In the genomic region with DNA sequence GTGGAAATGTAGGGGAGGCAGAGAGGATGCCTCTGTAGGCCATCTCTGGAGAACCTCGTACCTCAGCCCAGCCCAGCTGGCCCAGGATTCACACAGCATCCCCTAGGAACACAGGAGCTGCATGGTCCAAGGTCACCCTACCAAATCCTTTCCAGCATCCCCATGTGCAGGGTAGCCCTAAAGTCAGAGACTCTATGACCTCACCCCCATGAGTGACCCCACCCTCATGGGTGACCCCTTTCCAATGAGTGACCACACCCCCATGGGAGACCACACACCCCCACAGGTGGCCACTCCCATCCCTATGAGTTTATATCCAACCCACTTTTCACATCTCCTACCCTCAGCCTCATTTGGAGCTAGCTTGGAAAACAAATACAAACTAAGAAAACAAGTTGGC, we compare ENCODE assay signal across 23 mouse cellular contexts. TPM values are rescaled to one million over a fixed set of nuclear protein-coding genes. Genes with fewer than 3 reads are reported as not detected.
DNase-seq lines count a peak whose midpoint lies in the region; ATAC-seq and TF ChIP-seq lines count a peak whose summit lies in the region.
"Had no signal": no experiment of that assay in that cellular context is flagged by ENCODE, and none has a peak within 500 bp of the region (broad histone marks: within the 10 kb centered on the region; RNA-seq: fewer than 3 reads in every experiment).

No protein-coding gene starts in this region.

- TF ChIP-seq CTCF in layer of hippocampus, adult 2 months (conservative IDR thresholded peaks at IDR 0.05): no peak

- H3K4me2 ChIP-seq in forebrain, embryonic 15.5 days (replicated peaks): no peak overlapping the region
- H3K4me2 ChIP-seq in forebrain, embryonic 12.5 days: no peak overlapping the region
- H3K4me2 ChIP-seq: embryonic facial prominence, embryonic 13.5 days; heart, embryonic 15.5 days; limb, embryonic 12.5 days; liver, embryonic 11.5 days; midbrain, embryonic 12.5 days; neural tube, embryonic 13.5 days had no signal

- no peaks in the 10 kb centered on the region for H3K27me3 ChIP-seq in forebrain, embryonic 15.5 days
- no peaks in the 10 kb centered on the region for H3K27me3 ChIP-seq in forebrain, embryonic 12.5 days
- no peaks in the 10 kb centered on the region for H3K27me3 ChIP-seq in heart, embryonic 10.5 days (ENCODE audit: insufficient read depth, poor library complexity, severe bottlenecking)
- H3K27me3 ChIP-seq: embryonic facial prominence, embryonic 13.5 days; heart, embryonic 15.5 days; limb, embryonic 12.5 days; midbrain, embryonic 12.5 days; neural tube, embryonic 13.5 days had no signal

- peaks cover 76% of the 10 kb centered on the region for H3K4me1 ChIP-seq in forebrain, embryonic 15.5 days
- peaks cover 76% of the 10 kb centered on the region for H3K4me1 ChIP-seq in forebrain, embryonic 12.5 days
- peaks cover 92% of the 10 kb centered on the region for H3K4me1 ChIP-seq in heart, embryonic 10.5 days

- no peak overlapping the region for H3K9ac ChIP-seq in forebrain, embryonic 15.5 days (replicated peaks)
- no peak overlapping the region for H3K9ac ChIP-seq in forebrain, embryonic 12.5 days
- H3K9ac ChIP-seq: embryonic facial prominence, embryonic 13.5 days; heart, embryonic 15.5 days; limb, embryonic 12.5 days; liver, postnatal 0 days; midbrain, embryonic 12.5 days; neural tube, embryonic 13.5 days had no signal

- no peak for ATAC-seq in forebrain, embryonic 15.5 days (replicated peaks)
- ATAC-seq in forebrain, embryonic 12.5 days (ENCODE audit: low FRiP score): no peak
- ATAC-seq: CD4-positive, CD25-positive, alpha-beta regulatory T cell, adult 4 months; inflammation-experienced regulatory T-cells, adult 6 months; liver, postnatal 0 days had no signal

- no peaks in the 10 kb centered on the region for H3K9me3 ChIP-seq in forebrain, embryonic 15.5 days
- H3K9me3 ChIP-seq in forebrain, embryonic 12.5 days: no peaks in the 10 kb centered on the region
- H3K9me3 ChIP-seq in heart, embryonic 10.5 days: no peaks in the 10 kb centered on the region
- H3K9me3 ChIP-seq: embryonic facial prominence, embryonic 13.5 days; heart, embryonic 15.5 days; limb, embryonic 12.5 days; midbrain, embryonic 12.5 days; neural tube, embryonic 13.5 days had no signal

- no peak for DNase-seq in heart, embryonic 10.5 days (ENCODE audit: low spot score)
- no peak for DNase-seq in heart, postnatal 10 days
- no peak for DNase-seq in layer of hippocampus, adult 2 months (ENCODE audit: low spot score in 2 of 2)
- no peak for DNase-seq in layer of hippocampus, adult 8-10 months (ENCODE audit: low spot score in 2 of 2)
- DNase-seq: cerebellum, adult 11 months; gastrocnemius, postnatal 25 days; kidney, adult 11 months; kidney, postnatal 14 days; liver, postnatal 0 days; lung, postnatal 36 days; right cerebral cortex, postnatal 4 days; thymus, postnatal 14 days had no signal

- 94% methylated on average over 1 of the region's 1 CpGs for WGBS in forebrain, embryonic 15.5 days
- 95% methylated on average over 1 of the region's 1 CpGs for WGBS in forebrain, embryonic 12.5 days
- 83% methylated on average over 1 of the region's 1 CpGs for WGBS in heart, embryonic 10.5 days

- H3K27ac ChIP-seq in forebrain, embryonic 15.5 days (replicated peaks): 0 out of 2 replicates have a peak overlapping the region, but pooled peaks have one; percentile 78
- H3K27ac ChIP-seq in forebrain, embryonic 12.5 days: no peak overlapping the region
- peak overlapping the region; percentile 43; the same call in 1 of the 2 replicates for H3K27ac ChIP-seq in heart, embryonic 10.5 days
- peak overlapping the region; percentile 72; the same call in 1 of the 2 replicates for H3K27ac ChIP-seq in layer of hippocampus, adult 2 months
- H3K27ac ChIP-seq: heart, embryonic 15.5 days had no signal

- H3K36me3 ChIP-seq in forebrain, embryonic 15.5 days: no peaks in the 10 kb centered on the region
- H3K36me3 ChIP-seq in forebrain, embryonic 12.5 days (replicated peaks): peaks cover 14% of the 10 kb centered on the region
- peaks cover 18% of the 10 kb centered on the region for H3K36me3 ChIP-seq in heart, embryonic 10.5 days
- H3K36me3 ChIP-seq: heart, embryonic 15.5 days; midbrain, embryonic 12.5 days; neural tube, embryonic 13.5 days had no signal

- H3K4me3 ChIP-seq in forebrain, embryonic 15.5 days: no peak overlapping the region
- no peak overlapping the region for H3K4me3 ChIP-seq in forebrain, embryonic 12.5 days (replicated peaks)
- no peak overlapping the region for H3K4me3 ChIP-seq in heart, embryonic 10.5 days
- no peak overlapping the region for H3K4me3 ChIP-seq in layer of hippocampus, adult 2 months
- H3K4me3 ChIP-seq: embryonic facial prominence, embryonic 13.5 days; heart, embryonic 15.5 days; left cerebral cortex, adult 2 months; limb, embryonic 12.5 days; midbrain, embryonic 12.5 days; neural tube, embryonic 13.5 days had no signal

- intact Hi-C loops in heart, postnatal 10 days (cut with DNase I): no loop called here

RNA-seq across cellular contexts. Expression of gene Ncor2, which starts 51.1 kb away (rescaled TPM):
- 30.2 and 31.6 TPM in 2 replicates for polyA plus RNA-seq in forebrain, embryonic 15.5 days (2015; fragmentation: Nextera tagmentation; extraction: Ambion mirVana)
- 26.0 and 27.0 TPM in 2 replicates for polyA plus RNA-seq in forebrain, embryonic 12.5 days (2016; fragmentation: Nextera tagmentation; extraction: Ambion mirVana)
- 17.8 and 23.3 TPM in 2 replicates for polyA plus RNA-seq in heart, embryonic 10.5 days (2016; fragmentation: Nextera tagmentation; extraction: Ambion mirVana)
- total RNA-seq in heart, postnatal 10 days (2021): 100 to 1,000 TPM; 112 to 125 TPM
- 100 to 1,000 TPM; 285 to 307 TPM for total RNA-seq in layer of hippocampus, adult 2 months (2021)
- total RNA-seq in layer of hippocampus, adult 8-10 months (2022): 100 to 1,000 TPM; 246 to 324 (median 271) TPM
